Mouse (Mus musculus) intestine, postnatal 0 days (tissue): ENCODE measurements around the gene Dlg2. TPM values are rescaled to one million over a fixed set of nuclear protein-coding genes. Genes with fewer than 3 reads are reported as not detected.
"Not testable (repeated sequence)": the region's sequence is repeated elsewhere in the genome, so short reads cannot be mapped to it uniquely, and the experiment has no call there.

Source experiments
- ATAC-seq: fragments of 200-750 bp; cut with Nextera tagmentation; 2 replicates; pipeline ENCODE4 v1.8.0; 2017; ENCODE audit warnings: mild to moderate bottlenecking, moderate TSS enrichment, moderate library complexity
- H3K27ac ChIP-seq: fragments of 300-500 bp; sonication (generic); 2 replicates; pipeline ENCODE4 v1.5.1; 2014; ENCODE audit warnings: mild to moderate bottlenecking, low read depth, low read length, moderate library complexity
- H3K27me3 ChIP-seq: fragments of 300-500 bp; sonication (generic); replicated peaks from 2 replicates; pipeline ENCODE4 v1.6.1; 2014; ENCODE audit warnings: low read length, mixed read lengths; ENCODE audit not compliant: control insufficient read depth, insufficient read depth
- H3K36me3 ChIP-seq: fragments of 300-500 bp; sonication (generic); 2 replicates; pipeline ENCODE4 v1.6.1; 2014; ENCODE audit warnings: mild to moderate bottlenecking, moderate library complexity; ENCODE audit not compliant: control insufficient read depth, insufficient read depth
- H3K4me1 ChIP-seq: fragments of 300-500 bp; sonication (generic); replicated peaks from 2 replicates; pipeline ENCODE4 v1.6.1; 2014; ENCODE audit warnings: antibody characterized with exemption, low read length, mixed read lengths; ENCODE audit not compliant: control insufficient read depth, insufficient read depth
- H3K4me2 ChIP-seq: fragments of 300-500 bp; sonication (generic); replicated peaks from 2 replicates; pipeline ENCODE4 v1.6.1; 2014; ENCODE audit warnings: low read depth, mild to moderate bottlenecking, moderate library complexity
- H3K4me3 ChIP-seq: fragments of 300-500 bp; sonication (generic); 2 replicates; pipeline ENCODE4 v1.5.1; 2014; ENCODE audit warnings: low read depth, low read length
- H3K9ac ChIP-seq: fragments of 300-500 bp; sonication (generic); 2 replicates; pipeline ENCODE4 v1.6.1; 2014; ENCODE audit warnings: mild to moderate bottlenecking, low read depth, low read length
- H3K9me3 ChIP-seq: fragments of 300-500 bp; sonication (generic); 2 replicates; pipeline ENCODE4 v1.6.1; 2016; ENCODE audit warnings: mixed run types; ENCODE audit not compliant: control insufficient read depth
- CTCF ChIP-seq: sonication (generic); IDR thresholded peaks from 2 replicates; pipeline ENCODE4 v1.5.1; 2016; ENCODE audit warnings: low read depth, mild to moderate bottlenecking, control low read depth, antibody characterized with exemption, moderate library complexity
- WGBS: fragments of 180-500 bp; shearing (Covaris S2); extraction: QIAGEN DNeasy Blood & Tissue Kit; methylation state at CpG from one replicate; pipeline ENCODE4 v1.1.7; 2014; 5-methylcytosine and 5-hydroxymethylcytosine counted together
- polyA plus RNA-seq: library from polyadenylated mRNA; unstranded; fragments of >200 nt; fragmentation: Nextera tagmentation; extraction: Ambion mirVana; gene quantifications from 2 replicates; pipeline ENCODE4 v1.2.1, GENCODE M21; 2015

Gene Dlg2
- polyA plus RNA-seq, 1 experiment from 2014 or later, result 1.1 TPM

DNA sequence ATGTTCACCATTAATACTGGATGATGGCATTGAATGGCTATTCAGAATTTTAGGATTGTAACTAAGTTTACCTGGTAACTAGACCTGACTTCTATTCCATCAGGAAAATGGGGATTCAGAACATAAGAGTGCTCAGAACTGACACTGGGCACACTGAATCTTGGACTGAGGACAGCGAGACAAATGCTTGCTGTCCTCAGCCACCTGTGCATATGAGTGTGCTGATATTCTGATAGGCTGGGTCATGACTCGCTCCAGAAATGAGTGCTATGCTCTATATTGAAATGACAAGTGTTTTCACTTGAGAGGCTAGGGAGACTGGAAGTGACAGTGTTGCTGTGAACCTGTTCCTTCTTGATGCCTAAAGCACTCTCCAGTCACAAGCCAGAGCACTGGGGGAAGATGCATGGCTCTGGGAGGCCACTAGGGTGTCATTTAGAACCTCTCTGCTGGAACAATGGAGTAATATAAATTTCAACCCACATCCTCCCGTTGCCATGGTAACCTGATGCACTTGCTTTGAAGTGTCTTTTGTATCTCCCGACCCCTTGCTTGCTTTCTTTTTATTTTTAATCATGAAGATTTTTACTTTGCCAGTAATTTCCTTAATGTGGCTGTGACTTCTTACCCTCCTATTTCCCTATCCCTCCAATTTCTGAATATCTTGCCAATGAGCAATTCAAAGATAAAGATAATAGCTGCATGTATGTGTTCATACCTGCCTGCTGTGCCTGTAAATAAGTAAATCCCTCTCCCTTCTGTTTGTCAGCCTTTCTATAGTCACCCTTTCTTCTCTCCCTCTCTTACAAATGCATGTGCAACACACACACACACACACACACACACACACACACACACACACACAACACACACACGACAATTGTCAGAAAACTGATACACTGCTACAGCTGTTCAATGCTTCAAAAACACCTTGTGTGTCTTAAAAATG, 367.1 kb downstream of the Dlg2 start:
- no peaks in the 10 kb centered on the region for H3K27me3 ChIP-seq
- TF ChIP-seq CTCF, result no peak
- H3K4me3 ChIP-seq, result no peak overlapping the region
- no peak for ATAC-seq
- no peak overlapping the region for H3K9ac ChIP-seq
- H3K27ac ChIP-seq, result no peak overlapping the region
- no peak overlapping the region for H3K4me2 ChIP-seq
- WGBS, result 65% methylated on average over 5 of the region's 5 CpGs
- H3K9me3 ChIP-seq, result no peaks in the 10 kb centered on the region
- no peaks in the 10 kb centered on the region for H3K4me1 ChIP-seq
- H3K36me3 ChIP-seq, result no peaks in the 10 kb centered on the region

GRCm38 (mm10) chr7:90876796-90877195, 400.3 kb downstream of the Dlg2 start:
- not testable (repeated sequence) for H3K27me3 ChIP-seq, ATAC-seq, H3K27ac ChIP-seq, H3K4me2 ChIP-seq, H3K9ac ChIP-seq, H3K36me3 ChIP-seq, H3K4me3 ChIP-seq, H3K4me1 ChIP-seq, H3K9me3 ChIP-seq
- WGBS, result 57% methylated on average over 4 of the region's 4 CpGs

GRCm38 (mm10) chr7:90882740-90883139, 406.3 kb downstream of the Dlg2 start:
- Histone ChIP-seq H3K9ac (no peak overlapping the region), H3K9me3 (no peaks in the 10 kb centered on the region), H3K4me2 (no peak overlapping the region), H3K4me1 (no peaks in the 10 kb centered on the region), H3K27ac (no peak overlapping the region), H3K36me3 (no peaks in the 10 kb centered on the region), H3K27me3 (no peaks in the 10 kb centered on the region), H3K4me3 (no peak overlapping the region)
- no peak for ATAC-seq
- 26% methylated on average over 3 of the region's 3 CpGs for WGBS
- no peak for TF ChIP-seq CTCF

GRCm38 (mm10) chr7:90886396-90887006, 410.0 kb downstream of the Dlg2 start:
- no peaks in the 10 kb centered on the region for H3K9me3 ChIP-seq
- H3K9ac ChIP-seq, result no peak overlapping the region
- H3K36me3 ChIP-seq, result no peaks in the 10 kb centered on the region
- no peak for ATAC-seq
- H3K4me2 ChIP-seq, result peak overlapping the region; percentile 61
- H3K4me1 ChIP-seq, result no peaks in the 10 kb centered on the region
- H3K4me3 ChIP-seq, result peak overlapping the region; percentile 20
- under 1% methylated on average over 13 of the region's 13 CpGs for WGBS
- no peak overlapping the region for H3K27ac ChIP-seq
- TF ChIP-seq CTCF, result no peak
- H3K27me3 ChIP-seq, result no peaks in the 10 kb centered on the region

DNA sequence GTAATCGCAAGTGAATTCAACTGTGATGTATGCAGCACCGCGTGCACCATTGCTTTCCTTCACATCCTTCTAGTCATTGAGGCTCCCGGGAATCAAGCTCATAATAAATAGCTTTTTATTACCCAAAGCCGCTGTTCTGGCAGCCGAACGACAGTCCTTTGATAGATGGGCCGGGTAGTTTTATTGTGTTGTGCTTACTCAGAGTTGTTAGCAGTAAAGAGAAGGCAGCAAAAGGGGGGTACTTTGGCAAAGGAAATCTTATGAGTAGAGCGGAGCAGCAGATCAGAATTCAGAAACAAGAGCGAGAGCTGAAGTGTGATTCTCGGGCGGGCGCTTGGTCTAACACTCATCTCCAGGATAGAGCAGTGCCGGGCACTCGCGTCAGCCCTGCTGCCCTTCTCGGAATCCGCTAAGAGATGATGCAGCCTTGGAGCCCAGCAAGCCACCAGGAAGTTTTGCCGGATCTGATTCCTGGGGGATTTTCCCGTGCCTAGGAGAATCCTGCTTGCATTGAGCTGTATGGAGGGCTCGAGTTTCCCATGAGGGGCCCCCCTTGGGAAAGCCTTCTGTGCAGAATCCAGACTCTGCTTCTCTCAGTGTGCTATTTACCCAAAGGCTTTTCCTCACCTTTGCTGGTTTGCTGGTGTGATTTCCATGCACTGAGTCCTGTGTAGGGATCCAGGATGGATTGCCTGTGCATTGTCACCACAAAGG, 410.7 kb downstream of the Dlg2 start:
- under 1% methylated on average over 21 of the region's 21 CpGs for WGBS
- no peaks in the 10 kb centered on the region for H3K27me3 ChIP-seq
- no peak for ATAC-seq
- no peaks in the 10 kb centered on the region for H3K9me3 ChIP-seq
- H3K4me3 ChIP-seq, result peak overlapping the region; percentile 20
- no peak overlapping the region for H3K27ac ChIP-seq
- H3K4me1 ChIP-seq, result no peaks in the 10 kb centered on the region
- no peak overlapping the region for H3K9ac ChIP-seq
- H3K36me3 ChIP-seq, result no peaks in the 10 kb centered on the region
- H3K4me2 ChIP-seq, result peak overlapping the region; percentile 61
- no peak for TF ChIP-seq CTCF

- Histone ChIP-seq H3K4me3 (no peak overlapping the region), H3K27me3 (no peaks in the 10 kb centered on the region), H3K9me3 (no peaks in the 10 kb centered on the region), H3K36me3 (no peaks in the 10 kb centered on the region), H3K27ac (no peak overlapping the region), H3K9ac (no peak overlapping the region), H3K4me1 (no peaks in the 10 kb centered on the region), H3K4me2 (no peak overlapping the region)
- ATAC-seq, result no peak
- TF ChIP-seq CTCF, result no peak
- WGBS, result 72% methylated on average over 4 of the region's 4 CpGs
These were observed 451.0 kb downstream of the Dlg2 start for GRCm38 (mm10) chr7:90927441-90927840.
